Mouse (Mus musculus) urinary bladder, postnatal 25 days (tissue): Measurements from ENCODE around the gene Gm10160.

Experiments used
- DNase-seq: peaks from one replicate; pipeline ENCODE4 v3.0.0; 2022; ENCODE audit warnings: low spot score

The Gm10160 gene

DNA sequence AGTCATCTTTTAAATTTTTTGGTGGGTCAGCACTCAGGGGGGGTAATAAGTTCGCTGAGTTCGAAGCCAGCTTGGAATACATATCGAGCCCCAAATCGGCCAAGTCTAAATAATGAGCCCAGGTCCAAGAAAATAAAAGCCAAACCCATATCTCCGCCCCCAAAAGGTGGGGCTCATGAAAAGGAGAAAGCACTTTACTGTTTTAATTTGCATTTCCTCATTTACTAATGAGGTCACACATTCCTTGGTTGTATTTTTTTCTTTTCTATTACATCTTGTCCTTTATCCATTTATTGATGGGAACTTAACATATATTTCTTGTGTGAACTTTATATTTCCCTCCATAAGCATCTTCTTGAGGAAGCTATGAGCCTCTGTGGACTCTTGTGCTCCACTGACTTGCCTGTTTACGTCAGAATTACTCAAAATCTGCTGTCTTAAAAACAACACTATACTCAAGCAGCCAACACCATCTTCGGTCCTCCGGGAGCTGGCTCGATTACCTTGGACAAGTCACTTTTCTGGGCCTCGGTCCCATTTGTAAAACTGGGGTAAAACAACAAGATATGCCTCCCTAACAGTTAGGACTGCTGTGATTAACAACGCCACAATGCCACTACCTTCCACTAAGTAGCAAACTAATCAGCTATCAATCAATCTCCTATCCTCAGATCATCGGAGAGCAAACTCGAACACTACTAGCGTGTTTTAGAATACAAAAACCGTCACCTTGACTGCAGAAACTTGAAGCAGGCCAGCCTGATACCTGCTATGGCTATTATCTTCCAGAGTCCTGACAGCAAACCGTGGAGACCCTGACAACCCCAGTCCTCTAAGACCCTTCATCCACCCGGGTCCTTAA is 27.6 kb downstream of the Gm10160 start:
- no peak for DNase-seq

DNA sequence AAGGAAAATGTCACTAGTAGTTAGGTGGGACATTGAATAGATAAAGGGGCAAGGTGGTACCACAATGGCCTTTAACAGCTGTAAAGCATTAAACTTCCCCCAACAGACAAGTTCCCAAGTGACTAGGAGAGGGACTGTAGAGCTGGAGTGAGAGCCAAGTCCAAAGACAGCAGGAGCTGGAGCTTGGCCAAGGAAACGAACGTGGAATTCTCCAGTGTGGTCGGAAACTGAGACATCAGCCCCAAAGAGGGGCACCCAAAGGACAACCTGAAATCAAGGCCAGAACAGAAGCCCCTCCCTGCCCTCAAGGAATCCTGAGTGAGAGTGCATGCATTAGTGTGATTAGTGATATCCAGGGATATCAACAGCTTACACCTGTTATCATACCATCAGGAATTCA is 30.2 kb downstream of the Gm10160 start:
- DNase-seq = no peak

DNA sequence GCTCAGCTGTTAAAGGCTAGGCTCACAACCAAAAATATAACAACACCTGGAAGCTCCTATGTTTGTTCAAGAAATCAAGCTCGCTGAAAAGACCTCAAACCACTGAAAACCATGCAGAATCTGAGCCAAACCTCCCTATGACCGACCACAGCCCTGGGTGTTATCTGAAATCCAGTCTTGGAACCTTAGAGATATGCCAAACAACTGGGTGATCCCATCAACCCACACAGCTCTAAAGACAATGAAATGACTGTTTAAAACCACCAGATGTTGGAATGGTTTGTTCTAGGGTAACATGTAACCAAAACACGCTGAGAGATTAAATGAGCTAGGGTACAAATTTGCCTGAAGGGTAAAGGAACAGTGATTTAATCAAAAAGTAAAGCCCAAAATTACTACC is 30.7 kb downstream of the Gm10160 start:
- DNase-seq = no peak

DNA sequence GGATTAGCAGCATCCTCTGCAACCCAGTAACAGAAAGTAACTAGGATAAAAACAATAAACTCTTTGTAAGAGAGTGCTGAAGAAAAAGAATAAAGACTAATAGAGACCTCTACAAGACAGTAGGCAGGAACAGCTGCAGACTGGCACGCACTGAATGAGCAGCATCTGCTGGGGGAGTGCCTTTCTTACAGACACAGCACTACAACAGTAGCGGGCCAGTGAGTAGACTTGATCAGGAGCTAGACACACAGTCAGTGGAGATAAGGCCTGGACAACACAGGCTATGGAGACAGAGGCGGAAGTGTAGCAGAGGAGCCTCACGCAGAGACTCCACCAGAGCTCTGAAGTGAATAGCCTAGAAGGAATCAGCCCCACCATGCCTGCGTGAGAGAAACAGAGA is 49.5 kb downstream of the Gm10160 start:
- no peak for DNase-seq
